8 mouse cellular contexts compared by ENCODE assay signal in the genomic region with DNA sequence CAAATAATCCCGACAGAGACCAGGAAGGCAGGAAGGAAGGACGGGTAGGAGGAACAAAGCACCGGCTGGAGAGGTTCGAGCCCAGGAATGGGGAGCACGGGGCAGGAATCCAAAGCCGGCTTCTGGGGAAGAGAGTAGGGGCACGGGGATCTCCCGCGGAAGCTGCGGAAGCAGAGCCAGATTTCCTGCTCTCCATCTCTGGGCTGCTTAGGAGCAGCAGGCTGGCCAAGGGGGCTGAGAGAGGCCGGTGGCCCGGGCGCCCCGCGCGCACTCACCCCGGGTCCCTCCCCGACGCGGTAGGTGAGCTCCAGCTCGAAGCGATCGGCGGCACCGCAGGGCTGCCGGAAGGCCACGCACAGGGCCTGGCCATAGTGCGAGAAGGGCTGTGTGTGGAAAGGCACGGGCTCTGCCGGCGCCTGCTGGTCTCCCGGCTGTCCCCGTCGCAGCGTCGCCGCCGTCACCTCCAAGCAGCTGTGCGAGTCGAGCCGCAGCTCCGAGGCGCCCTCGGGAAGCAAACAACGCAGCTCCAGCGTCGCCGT. TPM values are rescaled to one million over a fixed set of nuclear protein-coding genes. Genes with fewer than 3 reads are reported as not detected.
DNase-seq lines count a peak whose midpoint lies in the region; TF ChIP-seq lines count a peak whose summit lies in the region.

No protein-coding gene starts in this region.

- peak overlapping the region; percentile 77 for H3K4me2 ChIP-seq in myocyte (ENCODE audit: low read depth)

- DNase-seq in layer of hippocampus, adult 2 months (ENCODE audit: low spot score in 2 of 2): peak in 1 of 2 experiments; percentile 28
- no peak for DNase-seq in layer of hippocampus, adult 11-12 months (ENCODE audit: low spot score)
- peak; percentile 62 for DNase-seq in MEL (ENCODE audit: low read depth, low spot score)
- peak; percentile 83 for DNase-seq in hindbrain, embryonic 10.5 days (ENCODE audit: low spot score)
- DNase-seq in liver: peak; percentile 43
- no peak for DNase-seq in spleen, adult 12 weeks (ENCODE audit: low spot score)

- H3K27ac ChIP-seq in layer of hippocampus, adult 2 months: peak overlapping the region; percentile 98
- no peak overlapping the region for H3K27ac ChIP-seq in MEL (ENCODE audit: control insufficient read depth, low read depth, low read length)
- peak overlapping the region; percentile 38 for H3K27ac ChIP-seq in embryonic fibroblast, embryonic 13.5 days (ENCODE audit: insufficient read depth, low read length)
- peak overlapping the region; percentile 92 for H3K27ac ChIP-seq in hindbrain, embryonic 10.5 days

- no peak for TF ChIP-seq RAD21 in MEL (IDR thresholded peaks at IDR 0.05; ENCODE audit: low read depth, low read length)

- peak overlapping the region; percentile 87 for H3K9ac ChIP-seq in MEL (ENCODE audit: control insufficient read depth, low read depth, low read length, poor library complexity, severe bottlenecking)

- H3K27me3 ChIP-seq in MEL (ENCODE audit: control insufficient read depth in 1 of 2, insufficient read depth in 2 of 2, low read length in 2 of 2): no peaks in the 10 kb centered on the region
- no peaks in the 10 kb centered on the region for H3K27me3 ChIP-seq in hindbrain, embryonic 10.5 days (ENCODE audit: insufficient read depth, poor library complexity, severe bottlenecking)
- H3K27me3 ChIP-seq in myocyte (ENCODE audit: control insufficient read depth, insufficient read depth, insufficient read length): no peaks in the 10 kb centered on the region

- H3K9me3 ChIP-seq in MEL (replicated peaks; ENCODE audit: insufficient read depth, low read length): no peaks in the 10 kb centered on the region
- no peaks in the 10 kb centered on the region for H3K9me3 ChIP-seq in hindbrain, embryonic 10.5 days

- no peak for TF ChIP-seq EP300 in MEL (IDR thresholded peaks at IDR 0.05; ENCODE audit: low read depth in 1 of 2, low read length in 2 of 2)

- H3K36me3 ChIP-seq in MEL (ENCODE audit: control insufficient read depth in 1 of 2, insufficient read depth in 2 of 2, low read length in 2 of 2): no peaks in the 10 kb centered on the region
- peaks cover 25% of the 10 kb centered on the region for H3K36me3 ChIP-seq in hindbrain, embryonic 10.5 days
- H3K36me3 ChIP-seq in myocyte (ENCODE audit: control insufficient read depth, insufficient read depth): no peaks in the 10 kb centered on the region

- TF ChIP-seq CTCF in layer of hippocampus, adult 2 months (conservative IDR thresholded peaks at IDR 0.05): no peak
- no peak for TF ChIP-seq CTCF in MEL (IDR thresholded peaks at IDR 0.05 in 2 of 3, conservative IDR thresholded peaks at IDR 0.05 in 1 of 3; ENCODE audit: control insufficient read depth in 1 of 3, insufficient read depth in 1 of 3, low read depth in 2 of 3, low read length in 3 of 3, poor library complexity in 1 of 3, severe bottlenecking in 1 of 3)
- TF ChIP-seq CTCF in embryonic fibroblast, embryonic 13.5 days (IDR thresholded peaks at IDR 0.05; ENCODE audit: borderline replicate concordance, insufficient read depth, low read length): no peak

- peak overlapping the region; percentile 8 for H3ac ChIP-seq in myocyte (ENCODE audit: control insufficient read depth, insufficient read length)

- TF ChIP-seq POLR2A in MEL (IDR thresholded peaks at IDR 0.05; ENCODE audit: control insufficient read depth in 1 of 2, insufficient read depth in 1 of 2, low read depth in 1 of 2, low read length in 2 of 2, poor library complexity in 1 of 2): no peak
- TF ChIP-seq POLR2A in embryonic fibroblast, embryonic 13.5 days (IDR thresholded peaks at IDR 0.05; ENCODE audit: low read depth, low read length): no peak
- no peak for TF ChIP-seq POLR2A in myocyte (IDR thresholded peaks at IDR 0.05; ENCODE audit: insufficient read length, low read depth)

- H3K4me1 ChIP-seq in MEL (ENCODE audit: control insufficient read depth in 1 of 2, insufficient read depth in 2 of 2, low read length in 2 of 2): peaks cover 0 to 4% of the 10 kb centered on the region in 2 experiments; a peak in 2 of 4 replicates
- no peaks in the 10 kb centered on the region for H3K4me1 ChIP-seq in embryonic fibroblast, embryonic 13.5 days (ENCODE audit: control insufficient read depth, insufficient read depth, low read length)
- peaks cover 26% of the 10 kb centered on the region for H3K4me1 ChIP-seq in hindbrain, embryonic 10.5 days (replicated peaks)

- under 1% methylated on average over 48 of the region's 48 CpGs for WGBS in hindbrain, embryonic 10.5 days

- H3K79me2 ChIP-seq in MEL (ENCODE audit: control insufficient read depth, insufficient read depth, low read length, poor library complexity): no peaks in the 10 kb centered on the region; the same call in 1 of the 2 replicates
- no peaks in the 10 kb centered on the region for H3K79me2 ChIP-seq in myocyte (ENCODE audit: control insufficient read depth, insufficient read depth)

- peak overlapping the region; percentile 74 for H3K4me3 ChIP-seq in layer of hippocampus, adult 2 months
- H3K4me3 ChIP-seq in MEL (ENCODE audit: control insufficient read depth in 1 of 2, insufficient read depth in 1 of 2, low read depth in 2 of 2, low read length in 2 of 2) (peak overlapping the region; percentile 83 to 100), myocyte (peak overlapping the region; percentile 28)
- peak overlapping the region; percentile 54 for H3K4me3 ChIP-seq in embryonic fibroblast, embryonic 13.5 days (ENCODE audit: insufficient read depth, low read length)
- peak overlapping the region; percentile 87 for H3K4me3 ChIP-seq in hindbrain, embryonic 10.5 days

TF ChIP-seq in MEL, 35 proteins besides CTCF, POLR2A, EP300 and RAD21:
- TF ChIP-seq MYC (IDR thresholded peaks at IDR 0.05; ENCODE audit: low read depth, low read length) (no peak), TBP (IDR thresholded peaks at IDR 0.05; ENCODE audit: low read depth, low read length) (0 out of 2 replicates have a peak, but pooled peaks have one; percentile 12)
TF ChIP-seq in MEL: peak in this region for 1.

TF ChIP-seq in myocyte, 11 proteins besides CTCF, POLR2A, EP300 and RAD21:
- TF ChIP-seq MYOG (IDR thresholded peaks at IDR 0.05; ENCODE audit: control insufficient read depth in 1 of 3, insufficient read depth in 1 of 3, insufficient read length in 2 of 3, low read depth in 2 of 3): peak in 1 of 3 experiments; percentile 71
- TF ChIP-seq TCF3 (IDR thresholded peaks at IDR 0.05; ENCODE audit: insufficient read length, low read depth): no peak
- TF ChIP-seq CEBPB (IDR thresholded peaks at IDR 0.05; ENCODE audit: insufficient read depth, poor library complexity, severe bottlenecking): no peak
- peak in 1 of 3 experiments; percentile 61 for TF ChIP-seq MYOD1 (IDR thresholded peaks at IDR 0.05; ENCODE audit: control insufficient read depth in 1 of 3, insufficient read length in 2 of 3, low read depth in 2 of 3)

RNA-seq across cellular contexts. Expression of a gene that starts 0.5 kb away (rescaled TPM):
- 10 to 100 TPM; 60.3 to 65.3 TPM for total RNA-seq in layer of hippocampus, adult 2 months (2021)
- 6.5 and 8.1 TPM in 2 replicates for total RNA-seq in MEL (2012; rRNA removed)
- polyA plus RNA-seq in MEL (2012; ENCODE audit: insufficient read depth in 1 of 2, insufficient read length in 2 of 2, low read depth in 1 of 2, low replicate concordance in 2 of 2, missing spikeins in 1 of 2): 10 to 100 TPM in 1 of 2 experiments, not detected in 1; 17.4 TPM
- 49.3 and 58.6 TPM in 2 replicates for polyA plus RNA-seq in embryonic fibroblast, embryonic 13.5 days (2011; ENCODE audit: insufficient read length, low read depth, missing spikeins)
- polyA plus RNA-seq in hindbrain, embryonic 10.5 days (2016; fragmentation: Nextera tagmentation; extraction: Ambion mirVana): 94.6 and 108 TPM in 2 replicates
- 23.2 TPM for polyA plus RNA-seq in myocyte (2012; fragmentation: generic; extraction: Trizol)

RNA-seq across cellular contexts. Expression of a gene that starts 25.0 kb away (rescaled TPM):
- not detected for total RNA-seq in layer of hippocampus, adult 2 months (2021)
- total RNA-seq in MEL (2012; rRNA removed): not detected in 2 replicates
- not detected for polyA plus RNA-seq in MEL (2012; ENCODE audit: insufficient read depth in 1 of 2, insufficient read length in 2 of 2, low read depth in 1 of 2, low replicate concordance in 2 of 2, missing spikeins in 1 of 2)
- polyA plus RNA-seq in embryonic fibroblast, embryonic 13.5 days (2011; ENCODE audit: insufficient read length, low read depth, missing spikeins): not detected in 2 replicates
- polyA plus RNA-seq in hindbrain, embryonic 10.5 days (2016; fragmentation: Nextera tagmentation; extraction: Ambion mirVana): 1.9 and 2.5 TPM in 2 replicates
- polyA plus RNA-seq in myocyte (2012; fragmentation: generic; extraction: Trizol): 0.10 TPM

RNA-seq across cellular contexts. Expression of a gene that starts 30.2 kb away (rescaled TPM):
- 100 to 1,000 TPM; 177 to 178 TPM for total RNA-seq in layer of hippocampus, adult 2 months (2021)
- total RNA-seq in MEL (2012; rRNA removed): 177 and 182 TPM in 2 replicates
- polyA plus RNA-seq in MEL (2012; ENCODE audit: insufficient read depth in 1 of 2, insufficient read length in 2 of 2, low read depth in 1 of 2, low replicate concordance in 2 of 2, missing spikeins in 1 of 2): 100 to 1,000 TPM in 1 of 2 experiments, not detected in 1; 315 TPM
- polyA plus RNA-seq in embryonic fibroblast, embryonic 13.5 days (2011; ENCODE audit: insufficient read length, low read depth, missing spikeins): 108 and 181 TPM in 2 replicates
- 193 and 199 TPM in 2 replicates for polyA plus RNA-seq in hindbrain, embryonic 10.5 days (2016; fragmentation: Nextera tagmentation; extraction: Ambion mirVana)
- 172 TPM for polyA plus RNA-seq in myocyte (2012; fragmentation: generic; extraction: Trizol)

RNA-seq across cellular contexts. Expression of a gene that starts 41.3 kb away (rescaled TPM):
- total RNA-seq in layer of hippocampus, adult 2 months (2021): under 1 TPM; 0.39 to 0.61 TPM
- total RNA-seq in MEL (2012; rRNA removed): not detected in 2 replicates
- polyA plus RNA-seq in MEL (2012; ENCODE audit: insufficient read depth in 1 of 2, insufficient read length in 2 of 2, low read depth in 1 of 2, low replicate concordance in 2 of 2, missing spikeins in 1 of 2) (not detected), myocyte (2012; fragmentation: generic; extraction: Trizol) (7.1 TPM)
- 47.9 and 79.9 TPM in 2 replicates for polyA plus RNA-seq in embryonic fibroblast, embryonic 13.5 days (2011; ENCODE audit: insufficient read length, low read depth, missing spikeins)
- polyA plus RNA-seq in hindbrain, embryonic 10.5 days (2016; fragmentation: Nextera tagmentation; extraction: Ambion mirVana): 0.50 and 0.66 TPM in 2 replicates

Comparison
In these comparisons a context has a peak if more than half of its experiments do, and no peak if none do; other contexts are left out.
1. DNase-seq: peak in MEL (single experiment), hindbrain, embryonic 10.5 days (single experiment) and liver (single experiment); none in layer of hippocampus, adult 11-12 months (single experiment) and spleen, adult 12 weeks (single experiment).
2. H3K4me3 ChIP-seq: peak in every context shown above with its lines; median percentile 92 in MEL; 87 in hindbrain, embryonic 10.5 days; 74 in layer of hippocampus, adult 2 months; 54 in embryonic fibroblast, embryonic 13.5 days; 28 in myocyte.